Mouse (Mus musculus) ES-E14 (cell line): ENCODE results near the gene Casp8.

Experiments
- CHD2 ChIP-seq: IDR thresholded peaks from 2 replicates; pipeline ENCODE4 v1.6.1; 2014; ENCODE audit warnings: mild to moderate bottlenecking, low read depth, low read length, inconsistent platforms
- ZNF384 ChIP-seq: IDR thresholded peaks from 2 replicates; pipeline ENCODE4 v1.6.1; 2012; ENCODE audit warnings: low read depth, low read length, inconsistent platforms

- TF ChIP-seq CHD2 = no peak
- TF ChIP-seq ZNF384 = no peak
Measured at GRCm38 (mm10) chr1:58798911-58799310, 3.7 kb downstream of the Casp8 start.
